Mouse (Mus musculus): ENCODE data around the gene Klhl25.
"Not testable (repeated sequence)": the region's sequence is repeated elsewhere in the genome, so short reads cannot be mapped to it uniquely, and the experiment has no call there.

Klhl25 gene

GRCm38 (mm10) chr7:75848115-75848775 is at the start of gene Klhl25:
Gene Klhl25 (plus strand): TSS chr7:75848310.
- in situ Hi-C loops (cut with MboI), result no loop called here

GRCm38 (mm10) chr7:75800530-75800929 is 47.6 kb upstream of the Klhl25 start:
- in situ Hi-C loops (cut with MboI), result no loop called here

- in situ Hi-C loops (cut with MboI), result no loop called here
Measured at GRCm38 (mm10) chr7:75801022-75801421, 47.1 kb upstream of the Klhl25 start.

- in situ Hi-C loops (cut with MboI), result no loop called here
Measured at GRCm38 (mm10) chr7:75801621-75802358, 46.3 kb upstream of the Klhl25 start.

GRCm38 (mm10) chr7:75802887-75803286 is 45.2 kb upstream of the Klhl25 start:
- in situ Hi-C loops (cut with MboI), result no loop called here

GRCm38 (mm10) chr7:75806161-75806560 is 41.9 kb upstream of the Klhl25 start:
- in situ Hi-C loops (cut with MboI), result no loop called here

- in situ Hi-C loops (cut with MboI), result no loop called here
Measured at GRCm38 (mm10) chr7:75806711-75807110, 41.4 kb upstream of the Klhl25 start.

- in situ Hi-C loops (cut with MboI), result no loop called here
Measured at GRCm38 (mm10) chr7:75807460-75808304, 40.4 kb upstream of the Klhl25 start.

- in situ Hi-C loops (cut with MboI), result no loop called here
Measured at GRCm38 (mm10) chr7:75820687-75821086, 27.4 kb upstream of the Klhl25 start.

- in situ Hi-C loops (cut with MboI), result no loop called here
Measured at GRCm38 (mm10) chr7:75822087-75822668, 25.9 kb upstream of the Klhl25 start.

- in situ Hi-C loops (cut with MboI), result no loop called here
Measured at GRCm38 (mm10) chr7:75823071-75823470, 25.0 kb upstream of the Klhl25 start.

- in situ Hi-C loops (cut with MboI), result no loop called here
Measured at GRCm38 (mm10) chr7:75826360-75827103, 21.6 kb upstream of the Klhl25 start.

GRCm38 (mm10) chr7:75827357-75827756 is 20.8 kb upstream of the Klhl25 start:
- in situ Hi-C loops (cut with MboI), result no loop called here

GRCm38 (mm10) chr7:75827850-75828249 is 20.3 kb upstream of the Klhl25 start:
- in situ Hi-C loops (cut with MboI), result no loop called here

GRCm38 (mm10) chr7:75828536-75828935 is 19.6 kb upstream of the Klhl25 start:
- in situ Hi-C loops (cut with MboI), result no loop called here

GRCm38 (mm10) chr7:75830251-75831060 is 17.7 kb upstream of the Klhl25 start:
- in situ Hi-C loops (cut with MboI), result no loop called here

- in situ Hi-C loops (cut with MboI), result not testable (repeated sequence)
Measured at GRCm38 (mm10) chr7:75833960-75834359, 14.2 kb upstream of the Klhl25 start.

- in situ Hi-C loops (cut with MboI), result not testable (repeated sequence)
Measured at GRCm38 (mm10) chr7:75834932-75835631, 13.0 kb upstream of the Klhl25 start.

- in situ Hi-C loops (cut with MboI), result no loop called here
Measured at GRCm38 (mm10) chr7:75840071-75840470, 8.0 kb upstream of the Klhl25 start.

GRCm38 (mm10) chr7:75842306-75842705 is 5.8 kb upstream of the Klhl25 start:
- in situ Hi-C loops (cut with MboI), result no loop called here

All from mature B cell (primary cell).